Mouse (Mus musculus) lung, postnatal 4 days (tissue): ENCODE measurements around the gene Cd300ld5.
"Not testable (repeated sequence)": the region's sequence is repeated elsewhere in the genome, so short reads cannot be mapped to it uniquely, and the experiment has no call there.

Source experiments
- DNase-seq, 2 experiments: peaks; one replicate each; pipeline ENCODE4 v3.0.0; 2021

The Cd300ld5 gene

GRCm38 (mm10) chr11:115037669-115038068 lies at the start of gene Cd300ld5:
Gene Cd300ld5 (minus strand): TSS chr11:115037769.
- not testable (repeated sequence) for DNase-seq

GRCm38 (mm10) chr11:115086213-115086612 lies 48.6 kb upstream of the Cd300ld5 start:
- no peak for DNase-seq

GRCm38 (mm10) chr11:115085064-115085463 lies 47.5 kb upstream of the Cd300ld5 start:
- no peak for DNase-seq

GRCm38 (mm10) chr11:115084595-115084994 lies 47.0 kb upstream of the Cd300ld5 start:
- no peak for DNase-seq

GRCm38 (mm10) chr11:115083376-115084139 lies 46.0 kb upstream of the Cd300ld5 start:
- DNase-seq, result peak; percentile 44 to 78

GRCm38 (mm10) chr11:115082196-115082595 lies 44.6 kb upstream of the Cd300ld5 start:
- no peak for DNase-seq

GRCm38 (mm10) chr11:115081373-115081772 lies 43.8 kb upstream of the Cd300ld5 start:
- no peak for DNase-seq

- DNase-seq, result peak; percentile 33 to 62
Observed at GRCm38 (mm10) chr11:115080886-115081285, 43.3 kb upstream of the Cd300ld5 start.

- no peak for DNase-seq
Observed at GRCm38 (mm10) chr11:115078680-115079079, 41.1 kb upstream of the Cd300ld5 start.

GRCm38 (mm10) chr11:115077436-115077835 lies 39.9 kb upstream of the Cd300ld5 start:
- no peak for DNase-seq

- no peak for DNase-seq
Observed at GRCm38 (mm10) chr11:115075859-115076258, 38.3 kb upstream of the Cd300ld5 start.

GRCm38 (mm10) chr11:115075407-115075806 lies 37.8 kb upstream of the Cd300ld5 start:
- no peak for DNase-seq

GRCm38 (mm10) chr11:115073002-115073401 lies 35.4 kb upstream of the Cd300ld5 start:
- DNase-seq, result no peak

- peak; percentile 67 to 85 for DNase-seq
Observed at GRCm38 (mm10) chr11:115071631-115072294, 34.2 kb upstream of the Cd300ld5 start.

- no peak for DNase-seq
Observed at GRCm38 (mm10) chr11:115071015-115071551, 33.5 kb upstream of the Cd300ld5 start.

- DNase-seq, result no peak
Observed at GRCm38 (mm10) chr11:115066768-115067167, 29.2 kb upstream of the Cd300ld5 start.

GRCm38 (mm10) chr11:115062077-115062476 lies 24.5 kb upstream of the Cd300ld5 start, which contains the start of gene Cd300e:
Gene Cd300e (minus strand): TSS chr11:115062177.
- no peak for DNase-seq

GRCm38 (mm10) chr11:115059797-115060196 lies 22.2 kb upstream of the Cd300ld5 start:
- DNase-seq, result no peak

- DNase-seq, result no peak
Observed at GRCm38 (mm10) chr11:115058701-115059100, 21.1 kb upstream of the Cd300ld5 start.

- no peak for DNase-seq
Observed at GRCm38 (mm10) chr11:115054537-115054936, 17.0 kb upstream of the Cd300ld5 start.

GRCm38 (mm10) chr11:115052991-115053390 lies 15.4 kb upstream of the Cd300ld5 start:
- DNase-seq, result no peak

GRCm38 (mm10) chr11:115052206-115052605 lies 14.6 kb upstream of the Cd300ld5 start:
- DNase-seq, result peak in 1 of 2 experiments; percentile 49

GRCm38 (mm10) chr11:115049282-115049895 lies 11.8 kb upstream of the Cd300ld5 start:
- no peak for DNase-seq
